Mouse (Mus musculus) heart, adult 18-20 months (tissue): ENCODE measurements around the gene Olfr430. TPM values are rescaled to one million over a fixed set of nuclear protein-coding genes. Genes with fewer than 3 reads are reported as not detected.
"Not testable (repeated sequence)": the region's sequence is repeated elsewhere in the genome, so short reads cannot be mapped to it uniquely, and the experiment has no call there.

Source experiments
- DNase-seq, 2 experiments: peaks; one replicate each; pipeline ENCODE4 v3.0.0; 2021 to 2022; ENCODE audit warnings: mixed read lengths in 1 of 2
- long read RNA-seq, 2 experiments: library from polyadenylated mRNA; stranded (forward); transcript quantifications; one replicate each; pipeline ENCODE4 v2.0.0; 2021
- total RNA-seq, 2 experiments: library from RNA; stranded (reverse); gene quantifications; 2 replicates each; pipeline ENCODE4 v1.2.3; 2021

Gene Olfr430
- total RNA-seq, result not detected
- long read RNA-seq, experiment 1, result 0 reads
- long read RNA-seq, experiment 2, result 0 reads

- DNase-seq, result no peak
These were observed at the start of gene Olfr430 for GRCm38 (mm10) chr1:174066305-174066704. Gene Olfr430 (plus strand): TSS chr1:174066605.

- DNase-seq, result peak; percentile 70 to 71
These were observed 34.7 kb upstream of the Olfr430 start, which contains the start of gene Ifi205 for GRCm38 (mm10) chr1:174031698-174032097. Gene Ifi205 (minus strand): TSS chr1:174031810.

- no peak for DNase-seq
These were observed 30.6 kb upstream of the Olfr430 start for GRCm38 (mm10) chr1:174035841-174036240.

- peak; percentile 53 to 68 for DNase-seq
These were observed 27.9 kb upstream of the Olfr430 start for GRCm38 (mm10) chr1:174038480-174038879.

GRCm38 (mm10) chr1:174040523-174041177, 25.8 kb upstream of the Olfr430 start, which contains the start of gene Olfr433:
Gene Olfr433 (plus strand): TSS chr1:174040705.
- DNase-seq, result peak; percentile 89

GRCm38 (mm10) chr1:174042091-174042884, 24.1 kb upstream of the Olfr430 start:
- DNase-seq, result not testable (repeated sequence)

GRCm38 (mm10) chr1:174044431-174044830, 22.0 kb upstream of the Olfr430 start:
- DNase-seq, result peak; percentile 65 to 80

- not testable (repeated sequence) for DNase-seq
These were observed 18.2 kb upstream of the Olfr430 start for GRCm38 (mm10) chr1:174048227-174048626.

GRCm38 (mm10) chr1:174048893-174049292, 17.5 kb upstream of the Olfr430 start, which contains the start of gene Olfr432:
Gene Olfr432 (plus strand): TSS chr1:174049205.
- DNase-seq, result no peak

- DNase-seq, result not testable (repeated sequence)
These were observed 17.0 kb upstream of the Olfr430 start for GRCm38 (mm10) chr1:174049357-174049756.

GRCm38 (mm10) chr1:174050532-174050931, 15.9 kb upstream of the Olfr430 start:
- no peak for DNase-seq

GRCm38 (mm10) chr1:174051515-174051914, 14.9 kb upstream of the Olfr430 start:
- peak in 1 of 2 experiments; percentile 60 for DNase-seq

GRCm38 (mm10) chr1:174051931-174052536, 14.4 kb upstream of the Olfr430 start:
- no peak for DNase-seq

- DNase-seq, result no peak
These were observed 13.4 kb upstream of the Olfr430 start for GRCm38 (mm10) chr1:174052981-174053380.

- DNase-seq, result no peak
These were observed 11.2 kb upstream of the Olfr430 start for GRCm38 (mm10) chr1:174055248-174055647.

- DNase-seq, result no peak
These were observed 17.6 kb downstream of the Olfr430 start, which contains the start of gene Olfr429 for GRCm38 (mm10) chr1:174084031-174084430. Gene Olfr429 (plus strand): TSS chr1:174084331.

- DNase-seq, result no peak
These were observed 30.2 kb downstream of the Olfr430 start, which contains the start of gene Olfr427 for GRCm38 (mm10) chr1:174096591-174096990. Gene Olfr427 (plus strand): TSS chr1:174096891.

- peak in 1 of 2 experiments; percentile 14 for DNase-seq
These were observed 37.3 kb downstream of the Olfr430 start for GRCm38 (mm10) chr1:174103735-174104134.

GRCm38 (mm10) chr1:174121062-174121461, 54.7 kb downstream of the Olfr430 start, which contains the start of gene Olfr231:
Gene Olfr231 (minus strand): TSS chr1:174121162.
- DNase-seq, result no peak
